Mouse (Mus musculus) lung, adult 10 weeks (tissue): ENCODE measurements around the gene Uba1. TPM values are rescaled to one million over a fixed set of nuclear protein-coding genes. Genes with fewer than 3 reads are reported as not detected.

Experiments
- polyA plus RNA-seq: library from polyadenylated mRNA; stranded (reverse); fragments of 350-450 nt; fragmentation: Illumina TruSeq; extraction: RNeasy Lipid Tissue Mini Kit (QIAGEN cat#74804); gene quantifications from one replicate; pipeline ENCODE4 v1.2.3, GENCODE M21; 2014; ENCODE audit warnings: low read depth, low replicate concordance; ENCODE audit not compliant: insufficient read depth

Uba1 gene
- polyA plus RNA-seq = 73.2 TPM

GRCm38 (mm10) chrX:20658026-20658652 lies at the start of gene Uba1:
Gene Uba1, plus strand, starts transcription at chrX:20658326.

DNA sequence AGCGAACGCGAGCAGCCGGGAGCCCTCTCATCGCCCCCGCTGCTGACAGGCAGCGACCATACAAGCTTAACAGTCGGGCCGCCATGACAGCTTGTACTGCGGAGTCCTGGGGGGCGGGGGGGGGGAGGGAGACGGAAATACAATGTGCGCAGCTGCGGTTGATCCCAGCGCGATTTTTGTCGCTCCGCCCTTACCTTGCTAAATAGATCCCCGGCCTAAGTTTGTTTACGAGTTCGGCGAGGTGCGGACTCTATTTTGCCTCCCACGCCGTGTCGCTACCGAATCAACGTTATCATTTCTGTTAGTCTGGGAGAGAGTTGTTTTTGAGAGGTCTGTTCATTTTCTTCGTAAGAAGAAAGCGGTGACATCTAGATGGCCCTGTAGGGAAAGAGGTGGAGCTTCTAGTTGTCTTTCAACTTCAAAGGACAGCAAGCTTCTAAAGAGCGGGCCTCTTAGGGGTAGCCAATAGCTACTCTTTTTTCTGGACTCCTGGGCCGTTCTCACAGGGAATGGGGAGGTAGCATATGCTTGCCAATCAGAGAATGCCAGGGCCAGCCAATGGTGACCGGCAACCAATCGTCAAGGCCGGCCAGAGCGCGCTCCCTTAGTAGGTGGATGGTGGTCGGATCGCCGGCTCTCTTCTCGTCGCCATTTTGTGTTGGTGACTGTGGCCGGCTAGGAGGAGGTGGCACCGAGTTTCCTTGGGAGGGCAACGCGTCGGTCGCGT lies 40.8 kb upstream of the Uba1 start, which contains the start of the genes Rbm10 and Ndufb11:
Gene Rbm10, plus strand, starts transcription at position 328 of the 727 bp plus-strand sequence.
Gene Ndufb11, minus strand, starts transcription at position 444 of the 727 bp plus-strand sequence.

DNA sequence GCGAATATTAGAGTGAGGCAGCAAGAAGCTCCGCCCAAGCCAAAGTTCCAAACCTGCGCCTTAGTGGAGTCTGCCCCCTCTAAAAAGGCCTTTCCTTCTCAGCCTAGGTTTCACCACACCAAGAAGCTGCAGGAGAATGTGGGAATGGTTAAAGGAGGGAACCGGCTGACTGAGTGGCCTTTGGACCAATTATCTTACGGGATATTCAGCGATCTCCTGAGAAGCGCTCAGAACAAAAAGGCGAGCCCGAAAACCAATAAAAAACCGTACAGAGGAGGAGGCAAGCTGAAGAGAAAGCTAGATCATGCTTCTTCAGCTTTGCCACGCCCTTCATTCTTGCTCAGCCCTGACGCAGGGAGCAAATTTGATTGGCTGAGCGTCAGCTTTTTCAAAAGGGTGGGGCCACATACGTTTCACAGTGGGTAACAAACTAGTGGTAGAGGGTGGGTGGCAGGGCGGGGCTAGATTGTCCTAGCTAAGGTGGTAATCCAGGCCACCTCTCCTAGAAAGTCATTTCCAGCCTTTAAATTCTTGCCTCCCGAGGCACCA lies 29.5 kb downstream of the Uba1 start, which contains the start of gene Cdk16:
Gene Cdk16, plus strand, starts transcription at position 436 of the 549 bp plus-strand sequence.

DNA sequence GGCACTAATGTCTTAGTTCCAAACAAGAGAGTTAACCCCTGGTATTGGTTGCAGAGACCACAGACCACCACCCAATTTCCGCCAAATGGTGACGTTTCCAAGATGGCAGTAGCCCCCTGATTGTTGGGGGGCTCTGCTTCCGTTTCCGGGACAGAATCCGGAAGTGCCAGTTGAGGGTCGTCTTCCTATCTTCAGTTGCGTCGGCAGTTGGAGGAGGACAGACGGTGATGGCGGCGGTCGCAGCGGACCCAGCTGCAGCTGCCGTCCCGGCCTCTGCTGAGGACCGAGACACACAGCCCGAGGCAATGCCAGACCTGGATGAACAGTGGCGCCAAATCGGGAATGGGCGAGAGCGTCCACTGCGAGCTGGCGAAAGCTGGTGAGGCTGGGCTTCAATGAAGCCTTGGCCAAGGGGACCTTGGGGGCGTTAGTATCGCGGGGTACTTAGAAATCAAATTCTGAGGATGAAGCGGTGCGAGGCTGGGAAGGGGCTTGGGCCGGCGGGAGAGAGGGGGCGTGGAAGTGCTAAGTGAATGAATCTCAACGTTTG lies 45.7 kb downstream of the Uba1 start, which contains the start of gene Usp11:
Gene Usp11, plus strand, starts transcription at position 166 of the 550 bp plus-strand sequence.

Other genes with a start within 250 kb of the Uba1 start
- gene Jade3, start 232.6 kb upstream of the Uba1 start, polyA plus RNA-seq = 2.6 TPM
- gene Rgn, start 108.5 kb upstream of the Uba1 start, polyA plus RNA-seq = 0.43 TPM
- 15.1 TPM for gene Rbm10, start 40.8 kb upstream of the Uba1 start, polyA plus RNA-seq
- gene Ndufb11, start 40.7 kb upstream of the Uba1 start, polyA plus RNA-seq = 237 TPM
- 45.6 TPM for gene Cdk16, start 29.6 kb downstream of the Uba1 start, polyA plus RNA-seq
- 5.2 TPM for gene Usp11, start 45.6 kb downstream of the Uba1 start, polyA plus RNA-seq
- gene Araf, start 139.5 kb downstream of the Uba1 start, polyA plus RNA-seq = 49.2 TPM
- gene Timp1, start 211.8 kb downstream of the Uba1 start, polyA plus RNA-seq = 19.8 TPM